Mouse (Mus musculus): ENCODE measurements around the gene Nob1. TPM values are rescaled to one million over a fixed set of nuclear protein-coding genes. Genes with fewer than 3 reads are reported as not detected.

Gene Nob1
- 55.1 and 55.5 TPM in 2 replicates for polyA plus RNA-seq (2015; fragmentation: Nextera tagmentation; extraction: Ambion mirVana)

DNA sequence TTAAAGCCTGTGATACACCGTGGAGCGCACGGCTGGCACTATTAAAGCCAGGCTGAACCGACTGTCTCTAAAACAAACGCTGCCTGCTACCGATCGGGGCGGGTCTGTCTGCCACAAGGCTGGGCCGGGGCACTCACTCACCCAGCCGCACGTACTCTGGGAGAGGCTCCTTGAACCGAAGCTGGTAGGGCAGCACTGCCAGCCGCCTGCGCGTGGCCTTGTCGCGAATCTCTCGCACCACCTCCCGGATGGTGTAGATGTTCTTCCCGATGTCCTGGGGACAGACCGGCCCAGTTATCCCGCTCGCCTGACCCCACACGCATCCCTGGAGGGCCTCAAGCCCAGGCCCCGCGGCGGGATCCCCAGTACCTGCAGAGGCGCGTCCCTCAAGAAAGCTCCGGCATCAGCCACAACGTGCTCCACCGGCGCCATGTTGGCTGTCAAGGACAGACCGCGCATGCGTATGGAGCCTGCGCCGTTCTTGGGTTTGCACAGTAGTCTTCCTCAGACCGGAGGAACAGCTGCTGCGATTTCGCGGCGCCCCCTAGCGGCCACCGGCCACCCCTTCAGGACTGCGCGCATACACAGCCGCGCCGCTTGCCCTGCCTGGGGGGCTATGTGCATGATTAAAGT is at the start of gene Nob1:
TSS of gene Nob1 (minus strand) at position 455 of the 633 bp plus-strand sequence.
- H3K4me2 ChIP-seq (ENCODE audit: low read depth, low read length) = peak within 1 kb of the TSS; percentile 85
- H3K36me3 ChIP-seq (ENCODE audit: control insufficient read depth, insufficient read depth) = peaks cover 22% of the 10 kb centered on the region
- H3K9ac ChIP-seq (ENCODE audit: low read length) = peak within 1 kb of the TSS; percentile 86
- WGBS = under 1% methylated on average over 50 of the region's 50 CpGs
- H3K9me3 ChIP-seq (replicated peaks; ENCODE audit: control insufficient read depth, low read length) = no peaks in the 10 kb centered on the region
- H3K27me3 ChIP-seq (ENCODE audit: control insufficient read depth, insufficient read depth, low read length) = no peaks in the 10 kb centered on the region
- peak; percentile 99 for ATAC-seq (replicated peaks; ENCODE audit: extremely low read depth, insufficient read depth, low FRiP score)
- H3K4me3 ChIP-seq (ENCODE audit: low read length) = peak within 1 kb of the TSS; percentile 81
- peaks cover 13% of the 10 kb centered on the region for H3K4me1 ChIP-seq (ENCODE audit: control insufficient read depth, insufficient read depth, low read length)
- peak within 1 kb of the TSS; percentile 50 for H3K27ac ChIP-seq (ENCODE audit: low read length)

DNA sequence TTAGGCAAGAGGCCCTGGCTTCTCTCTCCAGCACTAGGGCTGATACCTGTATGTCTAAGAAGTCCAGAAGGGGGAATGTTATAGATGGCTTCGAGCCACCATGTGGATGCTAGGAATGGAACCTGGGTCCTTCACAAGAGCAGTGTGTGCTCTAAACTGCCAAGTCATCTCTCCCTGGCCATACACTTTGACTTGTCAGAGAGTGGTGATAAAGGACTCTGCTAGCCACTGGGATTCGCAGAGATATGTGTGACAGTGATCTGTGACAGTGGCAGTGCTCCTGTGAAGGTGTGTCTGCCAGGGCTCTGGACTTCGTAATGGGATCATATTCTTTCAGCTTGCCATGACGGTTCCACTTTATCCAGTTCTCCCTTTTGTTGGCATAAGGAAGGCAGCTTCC is 48.5 kb upstream of the Nob1 start:
- 56% methylated on average over 4 of the region's 4 CpGs for whole genome bisulfite sequencing
- no peaks in the 10 kb centered on the region for H3K27me3 ChIP-seq (ENCODE audit: control insufficient read depth, insufficient read depth, low read length)
- no peaks in the 10 kb centered on the region for H3K9me3 ChIP-seq (replicated peaks; ENCODE audit: control insufficient read depth, low read length)
- H3K4me2 ChIP-seq (ENCODE audit: low read depth, low read length) = no peak overlapping the region
- no peaks in the 10 kb centered on the region for H3K36me3 ChIP-seq (ENCODE audit: control insufficient read depth, insufficient read depth)
- no peak overlapping the region for H3K9ac ChIP-seq (ENCODE audit: low read length)
- no peaks in the 10 kb centered on the region for H3K4me1 ChIP-seq (ENCODE audit: control insufficient read depth, insufficient read depth, low read length)
- no peak overlapping the region for H3K27ac ChIP-seq (ENCODE audit: low read length)
- H3K4me3 ChIP-seq (ENCODE audit: low read length) = no peak overlapping the region
- ATAC-seq (replicated peaks; ENCODE audit: extremely low read depth, insufficient read depth, low FRiP score) = no peak

DNA sequence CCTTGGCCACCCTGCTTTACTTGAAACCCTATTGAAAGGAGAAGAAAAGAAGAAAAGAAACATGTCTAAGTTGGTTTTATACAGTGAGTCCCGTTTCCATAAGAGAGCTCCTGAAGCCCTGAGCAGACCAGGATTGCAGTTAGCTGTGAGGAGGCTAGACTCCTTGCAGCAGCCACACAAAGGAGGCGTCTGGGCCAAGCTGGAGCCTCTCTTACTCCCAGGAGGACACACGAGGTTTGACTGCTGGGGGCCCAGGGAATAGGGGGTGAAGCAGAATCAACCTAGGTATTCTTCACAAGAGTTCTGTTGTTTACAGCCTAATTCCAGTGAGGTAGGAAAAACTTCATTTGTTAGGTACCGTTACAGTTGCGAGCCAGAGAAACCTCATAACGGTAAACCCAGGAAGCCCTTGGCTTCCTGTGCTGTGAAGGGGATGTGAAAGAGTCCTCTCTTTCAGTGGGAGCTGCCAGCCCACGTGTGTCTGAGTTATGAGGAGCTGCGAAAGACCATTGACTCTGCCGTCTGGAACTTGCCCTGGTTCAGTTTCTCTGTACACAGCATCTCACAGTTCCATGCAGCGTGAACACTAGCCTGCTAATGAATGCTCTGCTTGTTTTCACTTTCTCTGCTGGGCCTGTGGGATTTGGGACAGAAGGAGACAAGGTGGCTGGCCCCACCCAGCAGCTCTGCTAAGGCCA is 47.7 kb upstream of the Nob1 start:
- Histone ChIP-seq H3K27me3 (ENCODE audit: control insufficient read depth, insufficient read depth, low read length) (no peaks in the 10 kb centered on the region), H3K9ac (ENCODE audit: low read length) (no peak overlapping the region), H3K4me1 (ENCODE audit: control insufficient read depth, insufficient read depth, low read length) (no peaks in the 10 kb centered on the region), H3K4me2 (ENCODE audit: low read depth, low read length) (no peak overlapping the region), H3K36me3 (ENCODE audit: control insufficient read depth, insufficient read depth) (no peaks in the 10 kb centered on the region), H3K9me3 (replicated peaks; ENCODE audit: control insufficient read depth, low read length) (no peaks in the 10 kb centered on the region), H3K27ac (ENCODE audit: low read length) (peak overlapping the region; percentile 30; the same call in 1 of the 2 replicates), H3K4me3 (ENCODE audit: low read length) (no peak overlapping the region)
- ATAC-seq (replicated peaks; ENCODE audit: extremely low read depth, insufficient read depth, low FRiP score) = no peak
- WGBS = 57% methylated on average over 10 of the region's 10 CpGs

DNA sequence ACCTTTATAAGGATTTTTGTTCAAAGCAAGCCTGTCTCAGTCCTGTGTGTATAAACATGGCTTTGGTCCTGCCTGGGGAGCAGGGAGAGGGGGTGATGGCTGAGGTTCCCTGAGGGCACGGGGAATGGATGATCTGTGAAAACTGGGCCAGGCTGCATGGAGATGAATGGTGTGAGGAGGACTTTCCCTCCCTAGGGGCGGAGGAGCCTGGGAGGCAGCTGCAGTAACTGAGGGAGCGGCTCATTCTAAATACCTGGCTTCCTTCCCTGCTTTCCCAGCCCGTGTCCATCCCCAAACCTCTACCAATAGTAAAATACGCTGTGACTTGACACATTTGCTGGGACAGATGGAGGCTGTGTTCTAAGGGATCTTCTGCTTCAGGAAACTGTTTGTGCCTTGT is 45.5 kb upstream of the Nob1 start:
- 71% methylated on average over 5 of the region's 5 CpGs for WGBS
- no peak overlapping the region for H3K4me2 ChIP-seq (ENCODE audit: low read depth, low read length)

DNA sequence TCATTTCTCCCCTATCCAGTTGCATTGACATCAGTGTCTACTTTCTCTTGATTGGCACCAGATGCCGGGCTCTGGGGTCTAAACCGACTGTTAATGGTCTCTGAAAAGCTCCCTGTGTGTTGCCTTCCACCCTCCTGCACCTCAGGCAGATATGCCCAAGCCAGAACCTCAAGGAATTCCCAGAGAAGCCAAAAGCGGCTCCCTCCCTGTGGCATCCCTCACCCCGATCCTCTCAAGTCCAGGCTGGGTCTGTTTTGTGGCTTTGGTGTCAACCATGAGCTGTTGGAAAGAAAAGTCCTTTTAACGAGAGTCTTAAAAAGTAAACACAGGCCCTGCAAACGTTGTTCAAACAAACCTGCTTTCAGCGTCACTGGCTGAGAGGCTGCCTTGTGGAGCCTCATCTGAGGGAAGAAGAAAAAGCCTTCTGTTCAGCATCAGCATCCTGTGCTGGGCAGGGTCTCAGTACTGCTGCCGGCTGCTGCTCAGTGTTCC is 44.0 kb upstream of the Nob1 start:
- 55% methylated on average over 8 of the region's 8 CpGs for WGBS
- no peak overlapping the region for H3K27ac ChIP-seq (ENCODE audit: low read length)
- H3K27me3 ChIP-seq (ENCODE audit: control insufficient read depth, insufficient read depth, low read length) = no peaks in the 10 kb centered on the region
- H3K4me1 ChIP-seq (ENCODE audit: control insufficient read depth, insufficient read depth, low read length) = no peaks in the 10 kb centered on the region
- no peaks in the 10 kb centered on the region for H3K9me3 ChIP-seq (replicated peaks; ENCODE audit: control insufficient read depth, low read length)
- H3K4me3 ChIP-seq (ENCODE audit: low read length) = no peak overlapping the region
- no peak overlapping the region for H3K4me2 ChIP-seq (ENCODE audit: low read depth, low read length)
- H3K36me3 ChIP-seq (ENCODE audit: control insufficient read depth, insufficient read depth) = peaks cover 2% of the 10 kb centered on the region; the same call in 1 of the 2 replicates
- ATAC-seq (replicated peaks; ENCODE audit: extremely low read depth, insufficient read depth, low FRiP score) = no peak
- no peak overlapping the region for H3K9ac ChIP-seq (ENCODE audit: low read length)

More for the DNA sequence above, 45.5 kb upstream of the Nob1 start:
- H3K9me3 ChIP-seq (replicated peaks; ENCODE audit: control insufficient read depth, low read length) = no peaks in the 10 kb centered on the region
- ATAC-seq (replicated peaks; ENCODE audit: extremely low read depth, insufficient read depth, low FRiP score) = no peak
- H3K4me3 ChIP-seq (ENCODE audit: low read length) = no peak overlapping the region
- no peak overlapping the region for H3K9ac ChIP-seq (ENCODE audit: low read length)
- H3K4me1 ChIP-seq (ENCODE audit: control insufficient read depth, insufficient read depth, low read length) = no peaks in the 10 kb centered on the region
- peaks cover 2% of the 10 kb centered on the region; the same call in 1 of the 2 replicates for H3K36me3 ChIP-seq (ENCODE audit: control insufficient read depth, insufficient read depth)
- no peak overlapping the region for H3K27ac ChIP-seq (ENCODE audit: low read length)
- no peaks in the 10 kb centered on the region for H3K27me3 ChIP-seq (ENCODE audit: control insufficient read depth, insufficient read depth, low read length)

DNA sequence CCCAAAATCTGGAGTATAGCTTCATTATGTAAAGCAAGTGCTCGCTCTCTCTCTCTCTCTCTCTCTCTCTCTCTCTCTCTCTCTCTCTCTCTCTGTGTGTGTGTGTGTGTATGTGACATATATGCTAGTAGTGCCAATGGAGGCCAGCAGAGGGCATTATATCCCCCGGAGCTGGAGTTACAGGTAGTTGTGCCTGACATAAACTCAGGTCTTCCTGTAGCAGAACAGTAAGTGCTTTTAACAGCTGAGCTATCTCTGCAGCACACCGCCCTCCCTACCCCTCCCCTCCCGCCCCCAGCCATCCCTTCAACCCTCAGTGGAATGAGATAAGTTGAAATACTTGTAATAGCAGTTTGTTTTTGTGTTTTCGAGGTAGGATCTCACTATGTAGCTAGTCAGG is 41.8 kb upstream of the Nob1 start:
- no peak overlapping the region for H3K9ac ChIP-seq (ENCODE audit: low read length)
- 86% methylated on average over 5 of the region's 5 CpGs for WGBS
- H3K4me2 ChIP-seq (ENCODE audit: low read depth, low read length) = no peak overlapping the region
- no peaks in the 10 kb centered on the region for H3K27me3 ChIP-seq (ENCODE audit: control insufficient read depth, insufficient read depth, low read length)
- H3K36me3 ChIP-seq (ENCODE audit: control insufficient read depth, insufficient read depth) = peaks cover 2% of the 10 kb centered on the region; the same call in 1 of the 2 replicates
- no peaks in the 10 kb centered on the region for H3K9me3 ChIP-seq (replicated peaks; ENCODE audit: control insufficient read depth, low read length)
- no peak overlapping the region for H3K4me3 ChIP-seq (ENCODE audit: low read length)
- no peaks in the 10 kb centered on the region for H3K4me1 ChIP-seq (ENCODE audit: control insufficient read depth, insufficient read depth, low read length)
- H3K27ac ChIP-seq (ENCODE audit: low read length) = no peak overlapping the region
- ATAC-seq (replicated peaks; ENCODE audit: extremely low read depth, insufficient read depth, low FRiP score) = no peak

DNA sequence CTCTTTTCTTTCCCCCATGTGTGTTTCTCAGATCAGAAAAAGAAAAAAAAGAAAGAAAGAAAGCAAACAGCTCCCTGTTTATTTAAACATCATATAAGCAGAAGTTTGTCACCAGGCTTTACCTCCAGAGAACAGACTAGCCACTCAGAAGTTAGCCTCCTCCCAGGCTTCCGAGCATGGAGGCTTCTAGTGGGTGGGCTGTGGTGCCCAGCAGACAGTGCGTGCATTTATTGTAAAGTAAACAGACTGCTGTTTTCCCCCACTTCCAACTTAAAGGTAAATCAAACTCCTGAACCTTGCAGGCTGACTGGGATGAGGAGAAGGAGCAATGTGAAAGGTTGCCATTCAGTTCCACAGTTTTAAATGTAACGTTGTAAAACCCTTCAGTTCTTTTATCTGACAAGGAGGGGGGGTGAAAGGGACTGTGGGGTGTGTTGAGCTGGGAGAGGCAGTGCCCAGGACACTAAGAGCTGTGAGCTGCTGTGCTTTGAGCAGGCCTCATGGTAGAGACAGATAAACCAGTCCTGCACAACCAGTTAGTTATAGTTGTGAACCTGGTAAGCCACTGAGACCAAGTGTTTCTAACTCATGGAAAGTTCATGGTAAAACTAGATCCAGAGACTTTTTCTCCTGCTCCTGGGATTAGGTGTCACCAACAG is 40.6 kb upstream of the Nob1 start:
- 62% methylated on average over 3 of the region's 3 CpGs for WGBS
- H3K36me3 ChIP-seq (ENCODE audit: control insufficient read depth, insufficient read depth) = peaks cover 7% of the 10 kb centered on the region

DNA sequence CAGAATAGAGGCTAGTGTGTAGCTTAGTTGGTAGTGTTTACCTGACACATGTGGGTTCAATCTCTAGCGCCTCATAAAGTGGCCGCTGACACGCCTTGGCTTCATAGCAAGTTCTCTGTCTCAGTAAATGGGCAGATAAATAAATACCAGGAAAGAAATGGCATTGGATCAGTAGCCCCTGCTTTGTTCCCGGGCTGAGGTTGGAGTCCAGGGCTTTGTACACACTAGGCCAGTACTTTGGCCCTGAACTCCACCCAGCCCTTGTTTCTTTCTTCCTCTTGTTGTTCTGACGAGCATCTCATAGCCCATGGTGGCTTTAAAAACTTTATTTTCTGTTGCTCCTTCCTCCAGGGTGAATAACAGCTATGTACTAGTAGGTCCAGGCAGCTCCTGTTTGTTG is 37.6 kb upstream of the Nob1 start:
- 82% methylated on average over 5 of the region's 5 CpGs for WGBS
- Histone ChIP-seq H3K9me3 (replicated peaks; ENCODE audit: control insufficient read depth, low read length) (no peaks in the 10 kb centered on the region), H3K27ac (ENCODE audit: low read length) (no peak overlapping the region), H3K4me2 (ENCODE audit: low read depth, low read length) (no peak overlapping the region), H3K4me1 (ENCODE audit: control insufficient read depth, insufficient read depth, low read length) (no peaks in the 10 kb centered on the region), H3K36me3 (ENCODE audit: control insufficient read depth, insufficient read depth) (peaks cover 16% of the 10 kb centered on the region), H3K27me3 (ENCODE audit: control insufficient read depth, insufficient read depth, low read length) (no peaks in the 10 kb centered on the region), H3K9ac (ENCODE audit: low read length) (no peak overlapping the region), H3K4me3 (ENCODE audit: low read length) (no peak overlapping the region)
- no peak for ATAC-seq (replicated peaks; ENCODE audit: extremely low read depth, insufficient read depth, low FRiP score)

More for the DNA sequence above, 40.6 kb upstream of the Nob1 start:
- Histone ChIP-seq H3K4me2 (ENCODE audit: low read depth, low read length) (no peak overlapping the region), H3K4me3 (ENCODE audit: low read length) (no peak overlapping the region), H3K9me3 (replicated peaks; ENCODE audit: control insufficient read depth, low read length) (no peaks in the 10 kb centered on the region), H3K27ac (ENCODE audit: low read length) (no peak overlapping the region), H3K27me3 (ENCODE audit: control insufficient read depth, insufficient read depth, low read length) (no peaks in the 10 kb centered on the region), H3K4me1 (ENCODE audit: control insufficient read depth, insufficient read depth, low read length) (no peaks in the 10 kb centered on the region), H3K9ac (ENCODE audit: low read length) (no peak overlapping the region)
- no peak for ATAC-seq (replicated peaks; ENCODE audit: extremely low read depth, insufficient read depth, low FRiP score)

DNA sequence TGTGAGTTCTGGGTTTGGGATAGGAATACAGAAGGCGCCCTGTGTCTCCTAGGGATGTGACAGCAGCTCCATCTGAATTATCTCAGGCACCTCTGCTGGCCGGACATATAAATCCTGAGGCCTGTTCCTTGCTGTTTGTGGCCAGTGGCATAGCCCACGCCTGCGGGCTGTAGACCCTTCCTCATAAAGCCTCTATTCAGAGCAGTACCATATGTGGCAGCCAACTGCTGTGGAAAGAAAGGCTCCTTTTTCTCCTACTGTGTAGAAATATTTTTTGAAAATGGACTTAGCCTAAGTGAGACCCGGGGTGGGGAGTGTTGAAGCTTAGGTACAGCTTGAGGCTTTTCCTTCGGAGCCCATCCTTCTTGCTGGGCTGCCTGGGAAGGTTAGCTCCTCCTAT is 33.4 kb upstream of the Nob1 start:
- peaks cover 17% of the 10 kb centered on the region for H3K36me3 ChIP-seq (ENCODE audit: control insufficient read depth, insufficient read depth)
- H3K27ac ChIP-seq (ENCODE audit: low read length) = no peak overlapping the region
- WGBS = 87% methylated on average over 6 of the region's 6 CpGs
- H3K4me1 ChIP-seq (ENCODE audit: control insufficient read depth, insufficient read depth, low read length) = no peaks in the 10 kb centered on the region
- no peak overlapping the region for H3K9ac ChIP-seq (ENCODE audit: low read length)
- no peak for ATAC-seq (replicated peaks; ENCODE audit: extremely low read depth, insufficient read depth, low FRiP score)
- no peaks in the 10 kb centered on the region for H3K9me3 ChIP-seq (replicated peaks; ENCODE audit: control insufficient read depth, low read length)
- no peaks in the 10 kb centered on the region for H3K27me3 ChIP-seq (ENCODE audit: control insufficient read depth, insufficient read depth, low read length)
- no peak overlapping the region for H3K4me2 ChIP-seq (ENCODE audit: low read depth, low read length)
- H3K4me3 ChIP-seq (ENCODE audit: low read length) = no peak overlapping the region

All from heart, embryonic 16.5 days (tissue).